ENCODE assay signal across 8 mouse cellular contexts in the genomic region with DNA sequence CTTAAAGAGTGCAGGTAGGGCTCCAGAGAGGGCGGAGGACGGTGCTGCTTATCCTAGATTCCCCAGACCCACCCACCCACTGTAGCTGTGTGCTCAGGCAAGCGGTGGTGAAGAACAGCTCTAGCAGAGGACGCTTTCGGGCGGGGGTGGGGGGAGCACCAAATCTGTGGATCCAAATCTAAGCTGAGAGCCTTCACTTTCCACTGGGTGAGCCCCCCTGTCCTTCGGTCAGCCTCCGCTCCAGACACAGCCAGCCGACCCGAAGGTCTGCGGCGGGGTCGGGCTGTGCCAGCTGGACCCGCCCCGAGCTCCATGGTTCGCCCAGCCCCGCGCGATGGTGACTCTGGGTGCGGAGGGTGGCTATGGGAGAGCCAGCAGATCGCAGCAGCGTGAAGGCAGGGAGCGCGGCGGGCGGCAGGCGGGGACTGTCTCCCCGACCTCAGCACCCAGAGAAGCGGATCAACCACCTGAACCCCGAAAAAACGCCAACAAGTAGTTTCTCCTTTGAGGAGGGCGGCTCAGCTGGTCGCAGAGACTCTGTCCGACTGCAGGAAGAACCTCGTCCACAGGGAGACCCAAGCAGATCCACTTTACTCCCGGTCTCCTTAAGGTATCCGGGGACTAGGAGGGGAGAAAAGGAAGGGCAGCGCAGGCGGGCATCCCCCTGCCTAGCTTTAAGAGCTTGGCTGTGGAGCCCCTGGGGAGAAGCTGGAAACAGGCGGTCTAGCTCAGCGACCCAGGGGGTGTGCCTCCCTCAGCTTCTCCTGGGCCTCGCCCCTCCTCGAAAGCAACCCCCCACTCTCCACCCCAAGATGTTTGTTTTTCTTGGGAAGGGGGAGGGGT. TPM values are rescaled to one million over a fixed set of nuclear protein-coding genes. Genes with fewer than 3 reads are reported as not detected.
DNase-seq lines count a peak whose midpoint lies in the region; ATAC-seq and TF ChIP-seq lines count a peak whose summit lies in the region.

No protein-coding gene starts in this region.

- peak overlapping the region; percentile 88 for H3K4me2 ChIP-seq in heart, embryonic 15.5 days

- no peaks in the 10 kb centered on the region for H3K9me3 ChIP-seq in heart, embryonic 15.5 days (replicated peaks)

- ATAC-seq in heart, embryonic 15.5 days (replicated peaks; ENCODE audit: insufficient number of reproducible peaks, insufficient read depth, low FRiP score, low read depth) = peak; percentile 61; the same call in 1 of the 2 replicates
- ATAC-seq in megakaryocyte-erythroid progenitor cell, adult 5-6 weeks (replicated peaks; ENCODE audit: low FRiP score, low TSS enrichment, poor library complexity, severe bottlenecking) = no peak

- no peak overlapping the region for H3K27ac ChIP-seq in heart, embryonic 15.5 days
- H3K27ac ChIP-seq in small intestine, adult 2 months (ENCODE audit: insufficient read depth, low read depth, low read length) = no peak overlapping the region

- peak; percentile 11 for DNase-seq in layer of hippocampus, adult 11-12 months (ENCODE audit: low spot score)
- DNase-seq in layer of hippocampus, adult 8-10 months (ENCODE audit: low spot score in 2 of 2) = no peak
- DNase-seq in brain, embryonic 14.5 days (ENCODE audit: low read depth) = peak; percentile 60
- peak; percentile 40 for DNase-seq in kidney, postnatal 14 days
- peak; percentile 7 to 28 for DNase-seq in lung, postnatal 4 days

- H3K27me3 ChIP-seq in heart, embryonic 15.5 days = peaks cover 42% of the 10 kb centered on the region
- H3K27me3 ChIP-seq in small intestine, adult 2 months (ENCODE audit: control insufficient read depth, insufficient read depth, low read length) = peaks cover 23% of the 10 kb centered on the region

- 2% methylated on average over 43 of the region's 43 CpGs for WGBS in heart, embryonic 15.5 days
- WGBS in small intestine, adult 2 months = 3% methylated on average over 43 of the region's 43 CpGs

- TF ChIP-seq CTCF in brain, embryonic 14.5 days (IDR thresholded peaks at IDR 0.05; ENCODE audit: borderline replicate concordance, extremely low read depth, insufficient read depth, insufficient read length) = no peak
- TF ChIP-seq CTCF in small intestine, adult 2 months (IDR thresholded peaks at IDR 0.05; ENCODE audit: extremely low read depth, insufficient read length, insufficient replicate concordance, low read depth, low read length) = no peak

- peak overlapping the region; percentile 52 for H3K4me3 ChIP-seq in heart, embryonic 15.5 days
- peak overlapping the region; percentile 3; the same call in 1 of the 2 replicates for H3K4me3 ChIP-seq in small intestine, adult 2 months (ENCODE audit: low read depth, low read length)

- H3K9ac ChIP-seq in heart, embryonic 15.5 days = peak overlapping the region; percentile 49

- no peak for TF ChIP-seq POLR2A in brain, embryonic 14.5 days (IDR thresholded peaks at IDR 0.05; ENCODE audit: borderline replicate concordance, extremely low read depth, insufficient read depth, insufficient read length, poor library complexity, severe bottlenecking)
- TF ChIP-seq POLR2A in small intestine, adult 2 months (IDR thresholded peaks at IDR 0.05; ENCODE audit: low read depth, low read length) = no peak

- H3K36me3 ChIP-seq in heart, embryonic 15.5 days = no peaks in the 10 kb centered on the region
- no peaks in the 10 kb centered on the region for H3K36me3 ChIP-seq in small intestine, adult 2 months (ENCODE audit: control insufficient read depth, insufficient read depth, low read length)

- peaks cover 18% of the 10 kb centered on the region for H3K4me1 ChIP-seq in heart, embryonic 15.5 days (replicated peaks)
- H3K4me1 ChIP-seq in small intestine, adult 2 months (ENCODE audit: control insufficient read depth, insufficient read depth, insufficient read length, low read length) = no peaks in the 10 kb centered on the region

RNA-seq across cellular contexts. Expression of a gene that starts 0.8 kb away (rescaled TPM):
- total RNA-seq in layer of hippocampus, adult 8-10 months (2022) = 10 to 100 TPM; 68.2 to 90.2 (median 76.8) TPM
- 7.3 and 7.6 TPM in 2 replicates for polyA plus RNA-seq in brain, embryonic 14.5 days (2012; rRNA removed)
- 1.1 and 1.6 TPM in 2 replicates for polyA plus RNA-seq in heart, embryonic 15.5 days (2015; fragmentation: Nextera tagmentation; extraction: Ambion mirVana)
- polyA plus RNA-seq in small intestine, adult 2 months (2012; rRNA removed) = 0.09 and 0.18 TPM in 2 replicates
- not detected in 2 replicates for total RNA-seq in megakaryocyte-erythroid progenitor cell, adult 5-6 weeks (2014; fragmentation: Nextera tagmentation)
- total RNA-seq in megakaryocyte-erythroid progenitor cell, adult 5-6 weeks (2017) = not detected in 2 replicates

Comparison
In these comparisons a context has a peak if more than half of its experiments do, and no peak if none do; other contexts are left out.
1. DNase-seq: peak in layer of hippocampus, adult 11-12 months (single experiment), brain, embryonic 14.5 days (single experiment), kidney, postnatal 14 days (single experiment) and lung, postnatal 4 days (2 of 2); none in layer of hippocampus, adult 8-10 months (0 of 2).